ENCODE assay signal across 8 mouse cellular contexts in the genomic region with DNA sequence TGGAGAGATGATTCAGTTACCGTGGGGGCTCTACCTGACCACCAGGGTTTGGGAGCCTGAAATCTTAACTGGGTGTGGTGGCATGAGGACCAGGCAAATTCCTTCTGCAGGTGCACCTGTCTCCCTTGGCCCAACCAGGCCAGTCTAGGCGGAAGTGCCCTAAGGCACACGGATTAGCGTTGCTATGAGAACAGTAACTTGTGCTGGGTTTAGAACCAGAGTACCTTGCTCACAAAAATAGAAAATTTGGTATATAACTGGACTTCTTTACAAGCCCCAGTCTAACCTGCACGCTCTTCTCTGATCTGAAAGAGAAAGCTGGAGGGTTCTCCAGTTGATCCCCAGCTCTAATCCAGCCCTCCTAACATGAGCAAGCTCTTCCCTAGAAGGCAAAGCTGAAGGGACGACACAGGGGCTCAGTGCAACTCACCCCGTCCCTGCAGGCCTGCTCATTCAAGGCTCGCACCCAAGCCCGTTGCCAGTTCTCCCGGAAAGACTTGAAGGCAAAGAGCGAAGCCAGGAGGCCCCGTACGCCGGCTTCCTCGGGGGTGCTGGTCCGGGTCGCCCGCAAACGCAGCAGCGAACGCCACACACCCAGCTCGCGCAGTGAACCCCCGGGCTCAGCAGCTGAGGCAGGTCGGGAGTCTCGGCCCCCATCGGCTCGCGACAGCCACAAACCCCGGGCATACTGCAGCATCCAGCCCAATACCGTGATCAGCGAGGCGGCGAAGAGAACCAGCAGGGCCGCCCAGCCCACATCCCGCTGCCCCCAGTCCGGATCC. TPM values are rescaled to one million over a fixed set of nuclear protein-coding genes. Genes with fewer than 3 reads are reported as not detected.
DNase-seq lines count a peak whose midpoint lies in the region; ATAC-seq and TF ChIP-seq lines count a peak whose summit lies in the region.

No protein-coding gene starts in this region.

- no peak; the same call in 1 of the 2 replicates for ATAC-seq in forebrain, embryonic 15.5 days (replicated peaks)
- ATAC-seq in limb, embryonic 13.5 days (ENCODE audit: low FRiP score, low read depth): no peak

- H3K27ac ChIP-seq in kidney, adult 2 months (ENCODE audit: insufficient read depth, low read depth, low read length): peak overlapping the region; percentile 93
- peak overlapping the region; percentile 78 for H3K27ac ChIP-seq in forebrain, embryonic 15.5 days (replicated peaks)
- peak overlapping the region; percentile 61; the same call in 1 of the 2 replicates for H3K27ac ChIP-seq in limb, embryonic 13.5 days

- TF ChIP-seq POLR2A in kidney, adult 2 months (IDR thresholded peaks at IDR 0.05; ENCODE audit: low read depth, low read length): no peak
- TF ChIP-seq POLR2A in myocyte (IDR thresholded peaks at IDR 0.05; ENCODE audit: insufficient read length, low read depth): no peak

- H3K9ac ChIP-seq in forebrain, embryonic 15.5 days (replicated peaks): peak overlapping the region; percentile 84
- peak overlapping the region; percentile 90 for H3K9ac ChIP-seq in limb, embryonic 13.5 days

- no peak for TF ChIP-seq CTCF in kidney, adult 2 months (conservative IDR thresholded peaks at IDR 0.05; ENCODE audit: insufficient read depth, insufficient read length, low read depth, low read length)

- H3ac ChIP-seq in myocyte (ENCODE audit: control insufficient read depth, insufficient read length): peak overlapping the region; percentile 75

- 2% methylated on average over 37 of the region's 37 CpGs for WGBS in kidney, adult 2 months
- 2% methylated on average over 37 of the region's 37 CpGs for WGBS in forebrain, embryonic 15.5 days
- 2% methylated on average over 37 of the region's 37 CpGs for WGBS in limb, embryonic 13.5 days

- H3K79me2 ChIP-seq in myocyte (ENCODE audit: control insufficient read depth, insufficient read depth): no peaks in the 10 kb centered on the region

- peaks cover 9% of the 10 kb centered on the region for H3K4me1 ChIP-seq in kidney, adult 2 months (ENCODE audit: control insufficient read depth, insufficient read depth, low read length)
- H3K4me1 ChIP-seq in forebrain, embryonic 15.5 days: peaks cover 36% of the 10 kb centered on the region
- peaks cover 25% of the 10 kb centered on the region for H3K4me1 ChIP-seq in limb, embryonic 13.5 days

- peaks cover 10% of the 10 kb centered on the region for H3K36me3 ChIP-seq in kidney, adult 2 months (ENCODE audit: control insufficient read depth, insufficient read depth, low read length)
- peaks cover 19% of the 10 kb centered on the region; the same call in 1 of the 2 replicates for H3K36me3 ChIP-seq in forebrain, embryonic 15.5 days
- peaks cover 29% of the 10 kb centered on the region for H3K36me3 ChIP-seq in limb, embryonic 13.5 days
- H3K36me3 ChIP-seq in myocyte (ENCODE audit: control insufficient read depth, insufficient read depth): no peaks in the 10 kb centered on the region

- peak; percentile 45 for DNase-seq in kidney, adult 2 months
- DNase-seq in kidney, adult 18-20 months: no peak
- DNase-seq in CD4-positive helper T cell, adult 2 months (ENCODE audit: low read depth, low spot score): peak; percentile 34
- peak; percentile 41 for DNase-seq in adrenal gland, postnatal 25 days
- DNase-seq in yolk sac, embryonic 10.5 days (ENCODE audit: low spot score): no peak

- no peaks in the 10 kb centered on the region for H3K9me3 ChIP-seq in forebrain, embryonic 15.5 days
- H3K9me3 ChIP-seq in limb, embryonic 13.5 days: no peaks in the 10 kb centered on the region

- peak overlapping the region; percentile 86 for H3K4me2 ChIP-seq in forebrain, embryonic 15.5 days (replicated peaks)
- H3K4me2 ChIP-seq in limb, embryonic 13.5 days (replicated peaks): peak overlapping the region; percentile 96
- peak overlapping the region; percentile 92 for H3K4me2 ChIP-seq in myocyte (ENCODE audit: low read depth)

- peak overlapping the region; percentile 98 for H3K4me3 ChIP-seq in kidney, adult 2 months (ENCODE audit: insufficient read depth, low read depth, low read length)
- peak overlapping the region; percentile 73 for H3K4me3 ChIP-seq in forebrain, embryonic 15.5 days
- H3K4me3 ChIP-seq in limb, embryonic 13.5 days: peak overlapping the region; percentile 93
- peak overlapping the region; percentile 43 for H3K4me3 ChIP-seq in myocyte

- H3K27me3 ChIP-seq in kidney, adult 2 months (replicated peaks; ENCODE audit: control insufficient read depth, insufficient read depth, low read length): no peaks in the 10 kb centered on the region
- no peaks in the 10 kb centered on the region for H3K27me3 ChIP-seq in forebrain, embryonic 15.5 days
- H3K27me3 ChIP-seq in limb, embryonic 13.5 days: 0 out of 2 replicates have a peak, but pooled peaks cover 3% of the 10 kb centered on the region
- no peaks in the 10 kb centered on the region for H3K27me3 ChIP-seq in myocyte (ENCODE audit: control insufficient read depth, insufficient read depth, insufficient read length)

TF ChIP-seq in myocyte, 11 proteins besides CTCF, POLR2A, EP300 and RAD21:
- peak in 1 of 3 experiments; percentile 17 for TF ChIP-seq MYOG (IDR thresholded peaks at IDR 0.05; ENCODE audit: control insufficient read depth in 1 of 3, insufficient read depth in 1 of 3, insufficient read length in 2 of 3, low read depth in 2 of 3)
- no peak for TF ChIP-seq SRF (IDR thresholded peaks at IDR 0.05; ENCODE audit: control insufficient read depth, insufficient read length, low read depth)
- TF ChIP-seq TCF3 (IDR thresholded peaks at IDR 0.05; ENCODE audit: insufficient read length, low read depth): no peak
- peak in 2 of 3 experiments; percentile 5 to 28 for TF ChIP-seq MYOD1 (IDR thresholded peaks at IDR 0.05; ENCODE audit: control insufficient read depth in 1 of 3, insufficient read length in 2 of 3, low read depth in 2 of 3)

RNA-seq across cellular contexts. Expression of a gene that starts 0.8 kb away (rescaled TPM):
- polyA plus RNA-seq in kidney, adult 2 months (2012; rRNA removed): 164 and 194 TPM in 2 replicates
- total RNA-seq in adrenal gland, postnatal 25 days (2021): 43.3 and 48.8 TPM in 2 replicates
- 21.5 and 24.2 TPM in 2 replicates for polyA plus RNA-seq in forebrain, embryonic 15.5 days (2015; fragmentation: Nextera tagmentation; extraction: Ambion mirVana)
- 6.8 and 7.8 TPM in 2 replicates for polyA plus RNA-seq in limb, embryonic 13.5 days (2015; fragmentation: Nextera tagmentation; extraction: Ambion mirVana)
- polyA plus RNA-seq in myocyte (2012; fragmentation: generic; extraction: Trizol): 18.1 TPM

RNA-seq across cellular contexts. Expression of a gene that starts 6.5 kb away (rescaled TPM):
- 41.9 and 45.8 TPM in 2 replicates for polyA plus RNA-seq in kidney, adult 2 months (2012; rRNA removed)
- total RNA-seq in adrenal gland, postnatal 25 days (2021): 34.3 and 34.5 TPM in 2 replicates
- polyA plus RNA-seq in forebrain, embryonic 15.5 days (2015; fragmentation: Nextera tagmentation; extraction: Ambion mirVana): 32.2 and 32.5 TPM in 2 replicates
- 40.2 and 40.5 TPM in 2 replicates for polyA plus RNA-seq in limb, embryonic 13.5 days (2015; fragmentation: Nextera tagmentation; extraction: Ambion mirVana)
- 26.3 TPM for polyA plus RNA-seq in myocyte (2012; fragmentation: generic; extraction: Trizol)

RNA-seq across cellular contexts. Expression of a gene that starts 13.8 kb away (rescaled TPM):
- polyA plus RNA-seq in kidney, adult 2 months (2012; rRNA removed): 14.4 and 17.8 TPM in 2 replicates
- 23.6 and 29.3 TPM in 2 replicates for total RNA-seq in adrenal gland, postnatal 25 days (2021)
- polyA plus RNA-seq in forebrain, embryonic 15.5 days (2015; fragmentation: Nextera tagmentation; extraction: Ambion mirVana): 33.4 and 35.4 TPM in 2 replicates
- 26.1 and 29.6 TPM in 2 replicates for polyA plus RNA-seq in limb, embryonic 13.5 days (2015; fragmentation: Nextera tagmentation; extraction: Ambion mirVana)
- polyA plus RNA-seq in myocyte (2012; fragmentation: generic; extraction: Trizol): 6.5 TPM

RNA-seq across cellular contexts. Expression of a gene that starts 15.2 kb away (rescaled TPM):
- polyA plus RNA-seq in kidney, adult 2 months (2012; rRNA removed): 23.6 and 31.5 TPM in 2 replicates
- 56.5 and 65.2 TPM in 2 replicates for total RNA-seq in adrenal gland, postnatal 25 days (2021)
- polyA plus RNA-seq in forebrain, embryonic 15.5 days (2015; fragmentation: Nextera tagmentation; extraction: Ambion mirVana): 232 and 253 TPM in 2 replicates
- polyA plus RNA-seq in limb, embryonic 13.5 days (2015; fragmentation: Nextera tagmentation; extraction: Ambion mirVana): 382 and 390 TPM in 2 replicates
- polyA plus RNA-seq in myocyte (2012; fragmentation: generic; extraction: Trizol): 123 TPM

RNA-seq across cellular contexts. Expression of a gene that starts 24.7 kb away (rescaled TPM):
- polyA plus RNA-seq in kidney, adult 2 months (2012; rRNA removed): 47.4 and 49.3 TPM in 2 replicates
- total RNA-seq in adrenal gland, postnatal 25 days (2021): 81.2 and 102 TPM in 2 replicates
- 66.3 and 71.2 TPM in 2 replicates for polyA plus RNA-seq in forebrain, embryonic 15.5 days (2015; fragmentation: Nextera tagmentation; extraction: Ambion mirVana)
- 111 and 116 TPM in 2 replicates for polyA plus RNA-seq in limb, embryonic 13.5 days (2015; fragmentation: Nextera tagmentation; extraction: Ambion mirVana)
- polyA plus RNA-seq in myocyte (2012; fragmentation: generic; extraction: Trizol): 31.5 TPM

Comparison
In these comparisons a context has a peak if more than half of its experiments do, and no peak if none do; other contexts are left out.
1. DNase-seq: peak in kidney, adult 2 months (single experiment), CD4-positive helper T cell, adult 2 months (single experiment) and adrenal gland, postnatal 25 days (single experiment); none in kidney, adult 18-20 months (single experiment) and yolk sac, embryonic 10.5 days (single experiment).
2. H3K4me3 ChIP-seq: peak in every context shown above with its lines; median percentile 98 in kidney, adult 2 months; 93 in limb, embryonic 13.5 days; 73 in forebrain, embryonic 15.5 days; 43 in myocyte.
3. Peak in every context shown above with its lines, with median percentiles within 50 percentile points of each other: H3K27ac ChIP-seq and H3K4me2 ChIP-seq.